Mouse (Mus musculus) heart, postnatal 4 days (tissue): ENCODE measurements around the gene Dbr1. TPM values are rescaled to one million over a fixed set of nuclear protein-coding genes. Genes with fewer than 3 reads are reported as not detected.
A peak's percentile ranks its signal among the peaks of the same experiment; 100 is the strongest.

Source experiments
- DNase-seq: peaks from one replicate; pipeline ENCODE4 v3.0.0; 2021
- total RNA-seq, 2 experiments: library from RNA; stranded (reverse); gene quantifications; 2 replicates each; pipeline ENCODE4 v1.2.3; 2021

The Dbr1 gene
- total RNA-seq, 2 experiments from 2014 or later: 10.0 to 10.3 TPM

DNA sequence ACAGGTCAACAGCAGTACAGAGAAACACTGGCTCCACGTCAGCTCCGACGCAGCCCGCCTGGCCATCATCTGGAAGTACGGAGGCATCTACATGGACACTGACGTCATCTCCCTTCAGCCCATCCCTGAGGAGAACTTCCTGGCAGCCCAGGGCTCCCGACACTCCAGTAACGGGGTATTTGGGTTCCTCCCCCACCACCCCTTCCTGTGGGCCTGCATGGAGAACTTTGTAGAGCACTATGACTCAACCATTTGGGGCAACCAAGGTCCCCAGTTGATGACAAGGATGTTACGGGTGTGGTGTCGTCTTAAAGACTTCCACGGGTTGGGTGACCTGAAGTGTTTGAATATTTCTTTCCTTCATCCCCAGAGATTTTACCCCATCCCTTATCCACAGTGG lies 44.6 kb downstream of the Dbr1 start:
- no peak for DNase-seq

- DNase-seq: no peak
These were observed 46.4 kb downstream of the Dbr1 start for GRCm38 (mm10) chr9:99622034-99622433.

- no peak for DNase-seq
These were observed 47.4 kb downstream of the Dbr1 start for GRCm38 (mm10) chr9:99622966-99623365.

DNA sequence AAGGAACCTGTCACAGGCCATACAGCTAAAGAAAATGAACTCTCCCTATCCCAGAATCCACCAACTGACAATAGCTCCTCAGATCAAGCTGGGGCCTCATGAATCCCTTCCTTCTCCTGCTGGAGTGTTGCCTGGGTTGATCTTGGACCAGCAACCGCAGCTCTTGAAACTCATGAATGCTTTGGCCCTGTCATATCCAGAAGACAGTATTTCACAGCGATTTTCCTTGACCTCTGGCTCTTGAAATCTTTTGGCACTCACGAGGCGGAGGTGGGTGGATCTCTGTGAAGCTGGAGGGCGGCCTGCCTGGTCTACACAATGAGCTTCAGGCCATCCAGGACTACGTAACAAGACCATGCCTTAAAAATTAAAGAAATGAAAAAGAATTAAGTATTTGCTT lies 48.5 kb downstream of the Dbr1 start:
- no peak for DNase-seq

GRCm38 (mm10) chr9:99628581-99628980 lies 53.0 kb downstream of the Dbr1 start:
- DNase-seq: no peak

- DNase-seq: peak; percentile 82
These were observed 53.8 kb downstream of the Dbr1 start, which contains the start of gene Dzip1l for GRCm38 (mm10) chr9:99629281-99630011. TSS of gene Dzip1l (plus strand) at chr9:99629496.

GRCm38 (mm10) chr9:99630071-99630470 lies 54.5 kb downstream of the Dbr1 start:
- peak; percentile 12 for DNase-seq

- DNase-seq: no peak
These were observed 55.0 kb downstream of the Dbr1 start for GRCm38 (mm10) chr9:99630528-99631125.

- DNase-seq: no peak
These were observed 56.2 kb downstream of the Dbr1 start for GRCm38 (mm10) chr9:99631781-99632180.

GRCm38 (mm10) chr9:99632264-99632663 lies 56.7 kb downstream of the Dbr1 start:
- DNase-seq: no peak

Other genes starting within 250 kb of the Dbr1 start
- 1 to 10 TPM in 1 of 2 experiments, under 1 TPM in 1; 0.77 to 1.2 TPM for gene Esyt3, start 217.2 kb upstream of the Dbr1 start, total RNA-seq
- gene Mras, start 138.4 kb upstream of the Dbr1 start, total RNA-seq: 10 to 100 TPM; 11.6 to 13.2 TPM
- not detected for gene Nme9, start 124.3 kb upstream of the Dbr1 start, total RNA-seq
- gene Armc8, start 6.9 kb upstream of the Dbr1 start, total RNA-seq: 10 to 100 TPM; 27.4 to 28.2 TPM
- not detected for gene A4gnt, start 36.7 kb downstream of the Dbr1 start, total RNA-seq
- gene Dzip1l, start 53.7 kb downstream of the Dbr1 start, total RNA-seq: 10 to 100 TPM; 13.2 to 16.2 TPM
- not detected for gene Cldn18, start 141.5 kb downstream of the Dbr1 start, total RNA-seq